Mouse (Mus musculus) midbrain, embryonic 10.5 days (tissue): ENCODE measurements around the gene Sec14l1. TPM values are rescaled to one million over a fixed set of nuclear protein-coding genes. Genes with fewer than 3 reads are reported as not detected.

Source experiments
- DNase-seq: peaks from one replicate; pipeline ENCODE4 v3.0.0-alpha.2; 2017; ENCODE audit warnings: low spot score
- H3K27ac ChIP-seq: fragments of 300-500 bp; sonication (generic); replicated peaks from 2 replicates; pipeline ENCODE4 v1.5.1; 2016; ENCODE audit warnings: mild to moderate bottlenecking
- H3K27me3 ChIP-seq: fragments of 300-500 bp; sonication (generic); 2 replicates; pipeline ENCODE4 v1.6.1; 2016; ENCODE audit warnings: low read depth, mild to moderate bottlenecking; ENCODE audit not compliant: poor library complexity, severe bottlenecking
- H3K36me3 ChIP-seq: fragments of 300-500 bp; sonication (generic); 2 replicates; pipeline ENCODE4 v1.6.1; 2016; ENCODE audit warnings: mild to moderate bottlenecking, moderate library complexity
- H3K4me1 ChIP-seq: fragments of 300-500 bp; sonication (generic); 2 replicates; pipeline ENCODE4 v1.6.1; 2016
- H3K4me3 ChIP-seq: fragments of 300-500 bp; sonication (generic); 2 replicates; pipeline ENCODE4 v1.5.1; 2016; ENCODE audit warnings: mild to moderate bottlenecking, moderate library complexity
- H3K9me3 ChIP-seq: fragments of 300-500 bp; sonication (generic); replicated peaks from 2 replicates; pipeline ENCODE4 v1.6.1; 2016; ENCODE audit warnings: mild to moderate bottlenecking
- WGBS: fragments of 180-500 bp; shearing (Covaris S2); methylation state at CpG from one replicate; pipeline ENCODE4 v1.1.7; 2016; 5-methylcytosine and 5-hydroxymethylcytosine counted together
- polyA plus RNA-seq: library from polyadenylated mRNA; unstranded; fragments of >200 nt; fragmentation: Nextera tagmentation; extraction: Ambion mirVana; gene quantifications from 2 replicates; pipeline ENCODE4 v1.2.1, GENCODE M21; 2016

Gene Sec14l1
- polyA plus RNA-seq, 1 experiment from 2014 or later, result 49.9 TPM

DNA sequence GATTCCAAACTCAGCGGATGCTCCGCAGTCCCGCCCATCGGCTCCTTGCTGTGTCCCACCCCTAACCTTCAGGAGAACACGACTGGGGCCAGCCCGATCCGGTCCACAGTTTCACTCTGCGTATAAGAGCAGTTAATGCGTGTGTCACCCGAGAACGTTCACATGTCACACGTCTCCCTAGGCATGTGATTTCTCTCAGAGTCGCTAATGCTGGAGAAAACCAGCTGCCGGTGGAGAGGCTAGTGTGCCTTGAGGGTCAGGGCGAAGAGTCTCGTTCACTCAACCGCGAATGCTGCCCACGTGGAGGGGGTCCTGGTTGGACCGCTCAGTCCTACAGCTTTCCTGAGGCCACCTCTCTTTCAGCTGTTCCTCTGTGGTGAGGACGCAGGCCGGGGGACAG lies 23.1 kb upstream of the Sec14l1 start:
- H3K27ac ChIP-seq, result peak overlapping the region; percentile 66
- H3K27me3 ChIP-seq, result no peaks in the 10 kb centered on the region
- H3K4me3 ChIP-seq, result peak overlapping the region; percentile 34
- no peaks in the 10 kb centered on the region for H3K36me3 ChIP-seq
- H3K4me1 ChIP-seq, result peaks cover 44% of the 10 kb centered on the region
- peak; percentile 34 for DNase-seq
- 11% methylated on average over 22 of the region's 22 CpGs for WGBS
- no peaks in the 10 kb centered on the region for H3K9me3 ChIP-seq

DNA sequence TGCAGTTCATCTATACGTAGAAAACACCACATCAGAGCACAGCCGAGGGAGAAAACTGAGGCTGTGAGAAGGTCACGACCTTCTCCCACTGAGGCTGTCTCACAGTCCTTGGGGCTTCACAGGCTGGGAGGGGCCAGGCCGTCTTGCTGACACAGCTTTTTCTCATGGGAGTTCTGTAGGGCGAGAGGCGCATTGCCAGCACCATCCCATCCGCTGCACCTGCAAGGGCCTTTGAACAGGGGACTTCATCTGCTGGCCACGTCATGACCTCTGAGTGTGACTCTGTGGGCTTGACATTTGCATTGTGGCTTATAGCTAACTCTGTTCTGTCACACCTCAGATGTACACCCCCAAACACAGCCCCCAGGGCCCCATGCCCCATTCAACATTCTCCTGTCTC lies 22.3 kb upstream of the Sec14l1 start:
- WGBS, result 18% methylated on average over 8 of the region's 8 CpGs
- DNase-seq, result no peak
- no peak overlapping the region for H3K4me3 ChIP-seq
- peaks cover 44% of the 10 kb centered on the region for H3K4me1 ChIP-seq
- peak overlapping the region; percentile 2 for H3K27ac ChIP-seq
- H3K9me3 ChIP-seq, result no peaks in the 10 kb centered on the region
- no peaks in the 10 kb centered on the region for H3K27me3 ChIP-seq
- H3K36me3 ChIP-seq, result no peaks in the 10 kb centered on the region

DNA sequence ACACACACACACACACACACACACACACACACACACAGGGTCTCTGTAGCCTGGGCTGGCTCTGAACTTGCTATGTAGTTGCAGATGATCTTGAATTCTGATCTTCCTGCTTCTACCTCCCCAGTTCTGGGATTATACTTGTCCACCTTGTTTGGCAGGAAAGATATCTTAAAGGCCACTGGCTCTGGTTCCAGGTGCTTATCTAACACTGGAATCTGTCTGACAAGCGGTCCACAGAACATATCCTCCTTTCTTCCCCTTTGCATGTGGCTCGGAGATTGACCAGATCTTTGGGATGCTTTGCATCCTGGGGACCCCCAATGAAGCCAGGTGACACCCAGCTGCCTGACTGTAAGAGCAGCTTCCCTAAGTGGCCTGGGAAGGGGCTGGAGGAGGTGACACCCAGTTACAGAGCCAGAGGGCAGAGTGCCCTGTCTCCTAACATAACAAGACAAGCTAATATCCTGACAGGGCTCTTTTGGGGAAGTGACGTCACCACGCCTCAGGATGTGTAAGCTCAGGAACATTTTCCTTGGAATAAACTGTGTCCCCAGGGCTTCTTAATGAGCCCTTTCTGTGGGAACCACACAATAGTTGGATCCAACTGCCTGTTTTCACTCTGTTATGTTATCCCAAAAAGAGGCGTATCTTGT lies 20.9 kb upstream of the Sec14l1 start:
- Histone ChIP-seq H3K27ac (no peak overlapping the region), H3K27me3 (no peaks in the 10 kb centered on the region), H3K9me3 (no peaks in the 10 kb centered on the region), H3K4me1 (peaks cover 43% of the 10 kb centered on the region), H3K4me3 (no peak overlapping the region), H3K36me3 (no peaks in the 10 kb centered on the region)
- no peak for DNase-seq
- WGBS, result 87% methylated on average over 5 of the region's 5 CpGs

DNA sequence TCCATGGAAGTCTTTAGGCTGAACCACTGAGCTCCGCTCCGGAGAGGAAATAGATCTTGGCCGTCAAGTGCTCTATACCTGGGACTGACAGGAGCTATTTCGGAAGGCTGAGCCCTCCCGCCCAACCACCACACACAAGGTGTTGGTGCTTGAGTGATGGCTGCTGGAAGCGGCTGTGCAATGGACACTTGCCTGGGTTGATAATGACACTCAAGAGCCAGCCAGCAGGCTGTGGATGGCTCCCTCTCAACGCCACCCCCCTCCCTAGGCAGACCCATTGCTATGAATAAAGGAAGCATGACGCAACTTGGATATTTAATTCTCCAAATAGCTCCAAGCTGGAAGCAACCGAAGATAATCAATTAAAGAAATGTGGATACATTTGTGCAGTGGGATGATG lies 20.3 kb upstream of the Sec14l1 start:
- Histone ChIP-seq H3K4me1 (peaks cover 41% of the 10 kb centered on the region), H3K27ac (no peak overlapping the region), H3K4me3 (no peak overlapping the region), H3K9me3 (no peaks in the 10 kb centered on the region), H3K27me3 (no peaks in the 10 kb centered on the region), H3K36me3 (no peaks in the 10 kb centered on the region)
- 95% methylated on average over 9 of the region's 9 CpGs for WGBS
- DNase-seq, result no peak

- Histone ChIP-seq H3K27me3 (no peaks in the 10 kb centered on the region), H3K36me3 (no peaks in the 10 kb centered on the region), H3K4me1 (peaks cover 33% of the 10 kb centered on the region), H3K9me3 (no peaks in the 10 kb centered on the region), H3K27ac (peak overlapping the region; percentile 29), H3K4me3 (no peak overlapping the region)
- 75% methylated on average over 9 of the region's 9 CpGs for WGBS
- no peak for DNase-seq
These were observed 17.9 kb upstream of the Sec14l1 start for GRCm38 (mm10) chr11:117097021-117097420.

DNA sequence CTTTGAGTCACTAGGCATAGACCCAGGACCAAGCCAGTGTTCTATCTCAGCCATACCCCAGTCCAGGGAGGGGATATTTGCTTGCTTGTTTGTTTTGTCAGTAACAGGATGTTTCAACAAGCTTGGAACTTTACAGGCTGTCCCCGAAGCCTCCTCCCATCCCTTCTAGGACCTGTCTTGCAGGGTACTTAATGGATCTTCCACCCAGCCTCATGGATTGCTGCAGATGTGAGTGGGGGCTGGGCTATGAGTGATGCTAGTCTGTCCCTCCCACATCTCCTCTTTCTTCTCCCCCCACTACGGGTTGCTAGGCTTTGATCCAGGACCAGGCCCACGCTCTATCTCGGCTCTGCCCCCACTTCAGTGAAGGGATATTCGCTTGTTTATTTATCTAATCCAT lies 16.8 kb upstream of the Sec14l1 start:
- no peak overlapping the region for H3K27ac ChIP-seq
- no peak overlapping the region for H3K4me3 ChIP-seq
- peaks cover 22% of the 10 kb centered on the region for H3K4me1 ChIP-seq
- H3K9me3 ChIP-seq, result no peaks in the 10 kb centered on the region
- DNase-seq, result no peak
- 71% methylated on average over 5 of the region's 5 CpGs for WGBS
- no peaks in the 10 kb centered on the region for H3K36me3 ChIP-seq
- H3K27me3 ChIP-seq, result no peaks in the 10 kb centered on the region

DNA sequence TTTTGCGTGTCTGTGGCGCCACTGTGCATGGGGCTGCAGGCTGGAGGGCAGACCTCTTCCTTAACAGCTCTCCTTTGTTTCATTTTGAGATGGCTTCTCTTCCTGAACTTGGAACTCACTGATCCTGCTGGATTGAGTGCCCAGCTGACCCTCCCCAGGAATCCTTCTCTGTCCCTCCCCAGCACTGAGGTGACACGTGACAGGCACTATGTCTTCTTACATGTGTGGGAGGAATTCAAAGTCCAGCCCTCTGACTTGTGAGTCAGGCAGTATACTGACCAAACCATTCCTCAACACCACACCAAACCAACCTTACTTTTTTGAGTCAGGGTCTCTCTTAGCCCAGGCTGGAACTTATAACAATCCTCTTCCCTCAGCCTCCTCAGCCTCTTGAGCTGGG lies 16.2 kb upstream of the Sec14l1 start:
- Histone ChIP-seq H3K4me1 (peaks cover 16% of the 10 kb centered on the region), H3K27me3 (no peaks in the 10 kb centered on the region), H3K4me3 (no peak overlapping the region), H3K9me3 (no peaks in the 10 kb centered on the region), H3K36me3 (no peaks in the 10 kb centered on the region), H3K27ac (no peak overlapping the region)
- no peak for DNase-seq
- WGBS, result 89% methylated on average over 3 of the region's 3 CpGs

DNA sequence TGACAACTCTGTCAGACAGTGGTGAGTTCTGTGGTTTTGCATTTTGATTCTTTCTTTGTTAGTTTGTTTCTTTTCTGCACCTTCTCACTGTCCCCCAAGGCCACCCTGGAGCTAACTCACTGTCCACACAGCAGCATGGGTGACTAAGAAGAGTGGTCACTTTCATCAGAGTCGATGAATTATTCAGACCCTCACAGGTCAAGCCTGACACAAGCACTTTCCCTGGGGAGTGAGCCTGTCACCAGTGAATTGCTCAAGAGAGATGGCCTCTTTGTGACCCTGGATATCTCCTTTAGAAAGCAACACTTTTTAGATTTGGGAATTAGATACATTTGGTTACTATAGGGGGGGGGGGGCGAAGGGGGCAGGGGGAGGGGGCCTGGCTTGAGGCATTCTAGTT lies 15.6 kb upstream of the Sec14l1 start:
- no peak for DNase-seq
- 72% methylated on average over 2 of the region's 2 CpGs for WGBS
- Histone ChIP-seq H3K36me3 (no peaks in the 10 kb centered on the region), H3K4me3 (no peak overlapping the region), H3K9me3 (no peaks in the 10 kb centered on the region), H3K27me3 (no peaks in the 10 kb centered on the region), H3K27ac (no peak overlapping the region), H3K4me1 (peaks cover 16% of the 10 kb centered on the region)

GRCm38 (mm10) chr11:117101351-117101921 lies 13.5 kb upstream of the Sec14l1 start:
- no peaks in the 10 kb centered on the region for H3K27me3 ChIP-seq
- H3K27ac ChIP-seq, result peak overlapping the region; percentile 39; the same call in 1 of the 2 replicates
- WGBS, result 79% methylated on average over 8 of the region's 8 CpGs
- no peaks in the 10 kb centered on the region for H3K9me3 ChIP-seq
- no peaks in the 10 kb centered on the region for H3K36me3 ChIP-seq
- no peak for DNase-seq
- peaks cover 24% of the 10 kb centered on the region for H3K4me1 ChIP-seq
- no peak overlapping the region for H3K4me3 ChIP-seq

GRCm38 (mm10) chr11:117101925-117102717 lies 12.8 kb upstream of the Sec14l1 start:
- no peaks in the 10 kb centered on the region for H3K9me3 ChIP-seq
- no peak overlapping the region for H3K4me3 ChIP-seq
- no peak for DNase-seq
- 84% methylated on average over 14 of the region's 14 CpGs for WGBS
- H3K36me3 ChIP-seq, result no peaks in the 10 kb centered on the region
- H3K4me1 ChIP-seq, result peaks cover 31% of the 10 kb centered on the region
- no peaks in the 10 kb centered on the region for H3K27me3 ChIP-seq
- H3K27ac ChIP-seq, result peak overlapping the region; percentile 39; the same call in 1 of the 2 replicates

DNA sequence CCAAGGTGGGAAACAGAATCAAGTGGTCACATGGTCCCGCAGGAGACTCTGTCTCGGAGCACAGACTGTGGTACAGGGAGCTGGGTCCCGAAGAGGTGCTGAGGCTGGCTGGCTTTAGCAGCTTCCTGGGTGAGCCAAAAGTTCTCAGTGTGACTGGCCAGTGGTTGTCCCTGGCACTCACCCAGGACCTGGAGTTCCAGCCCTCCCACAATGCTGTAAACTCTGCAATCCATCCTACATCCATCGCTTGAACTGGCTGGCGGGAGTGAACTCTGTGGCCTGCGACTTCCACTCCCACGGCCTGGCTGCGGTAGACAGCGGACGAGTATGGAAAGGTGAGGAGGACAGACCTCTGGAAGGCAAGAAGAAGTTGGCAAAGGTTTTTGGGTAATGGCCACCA lies 11.4 kb upstream of the Sec14l1 start:
- Histone ChIP-seq H3K36me3 (no peaks in the 10 kb centered on the region), H3K4me1 (peaks cover 30% of the 10 kb centered on the region), H3K4me3 (no peak overlapping the region), H3K9me3 (no peaks in the 10 kb centered on the region), H3K27me3 (no peaks in the 10 kb centered on the region), H3K27ac (no peak overlapping the region; the same call in 1 of the 2 replicates)
- DNase-seq, result no peak
- 93% methylated on average over 10 of the region's 10 CpGs for WGBS

DNA sequence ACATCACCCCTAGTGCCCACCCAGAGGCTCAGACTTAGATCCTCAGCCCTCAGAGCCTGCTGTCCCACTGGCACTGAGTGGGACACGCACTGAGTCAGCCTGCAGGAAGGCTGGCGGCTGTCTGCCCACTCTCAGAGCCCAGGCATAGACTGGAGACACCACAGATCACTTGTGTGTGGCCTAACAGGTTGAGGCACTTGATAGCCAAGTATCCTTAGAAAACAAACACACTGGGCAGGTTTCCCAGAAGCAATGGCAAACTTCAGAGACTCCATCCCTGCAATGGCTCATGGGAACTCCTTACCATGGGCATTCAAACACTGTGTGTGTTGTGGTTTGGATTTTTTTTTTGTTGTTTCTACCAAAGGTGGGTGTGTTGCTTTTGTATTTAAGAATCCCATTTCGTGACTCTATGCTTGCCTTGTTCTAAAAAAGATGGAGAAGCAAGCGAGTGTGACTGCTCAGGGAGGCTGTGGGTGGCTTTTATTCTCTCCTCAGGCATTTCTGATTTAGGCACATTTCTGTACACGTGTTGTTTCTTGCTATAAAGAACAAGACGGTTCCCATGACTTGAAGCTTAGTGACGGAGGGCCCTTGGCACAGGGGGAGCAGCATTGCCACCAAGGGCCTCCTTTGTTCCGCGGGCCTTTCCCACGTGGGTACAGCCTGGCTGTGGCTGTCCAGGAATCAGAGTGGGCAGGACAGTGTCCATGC lies 10.8 kb upstream of the Sec14l1 start:
- Histone ChIP-seq H3K4me1 (peaks cover 30% of the 10 kb centered on the region), H3K36me3 (no peaks in the 10 kb centered on the region), H3K4me3 (no peak overlapping the region), H3K27ac (no peak overlapping the region), H3K9me3 (no peaks in the 10 kb centered on the region), H3K27me3 (no peaks in the 10 kb centered on the region)
- no peak for DNase-seq
- WGBS, result 87% methylated on average over 10 of the region's 10 CpGs
